ENCODE assay signal across 23 mouse cellular contexts in the genomic region with DNA sequence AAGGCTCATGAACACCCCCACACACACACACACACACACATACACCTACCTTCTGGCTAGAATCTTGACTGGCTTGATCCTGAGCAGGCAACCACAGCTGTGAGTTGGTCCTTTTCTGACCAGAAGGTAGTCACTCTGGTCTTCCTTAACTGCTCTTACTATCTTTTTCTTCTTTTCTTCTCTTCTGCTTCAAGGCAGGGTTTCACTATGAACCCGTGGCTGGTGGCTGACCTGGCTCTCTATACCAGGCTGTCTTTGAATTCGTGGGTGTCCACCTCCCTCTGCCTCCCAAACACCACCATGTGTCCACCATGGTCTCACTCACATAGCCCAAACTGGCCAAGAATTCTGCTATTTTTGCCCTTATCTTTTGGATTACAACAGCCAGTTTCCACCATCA. TPM values are rescaled to one million over a fixed set of nuclear protein-coding genes. Genes with fewer than 3 reads are reported as not detected.
DNase-seq lines count a peak whose midpoint lies in the region; ATAC-seq and TF ChIP-seq lines count a peak whose summit lies in the region.
"Had no signal": no experiment of that assay in that cellular context is flagged by ENCODE, and none has a peak within 500 bp of the region (broad histone marks: within the 10 kb centered on the region; RNA-seq: fewer than 3 reads in every experiment).

No protein-coding gene starts in this region.

- peaks cover 92% of the 10 kb centered on the region for H3K27me3 ChIP-seq in heart, embryonic 10.5 days (ENCODE audit: insufficient read depth, poor library complexity, severe bottlenecking)
- peaks cover 75% of the 10 kb centered on the region for H3K27me3 ChIP-seq in limb, embryonic 11.5 days (ENCODE audit: control insufficient read depth, insufficient read depth, low read length)
- peaks cover 100% of the 10 kb centered on the region for H3K27me3 ChIP-seq in limb, embryonic 10.5 days (ENCODE audit: low read depth, poor library complexity, severe bottlenecking)
- no peaks in the 10 kb centered on the region for H3K27me3 ChIP-seq in G1E (ENCODE audit: insufficient read depth, low read length)
- peaks cover 3% of the 10 kb centered on the region for H3K27me3 ChIP-seq in liver, embryonic 14.5 days (ENCODE audit: control insufficient read depth, insufficient read depth, low read length)

- no peaks in the 10 kb centered on the region for H3K9me3 ChIP-seq in heart, embryonic 10.5 days
- H3K9me3 ChIP-seq in limb, embryonic 11.5 days (ENCODE audit: control insufficient read depth, low read length): no peaks in the 10 kb centered on the region
- H3K9me3 ChIP-seq in limb, embryonic 10.5 days (replicated peaks): no peaks in the 10 kb centered on the region
- H3K9me3 ChIP-seq in G1E (replicated peaks): no peaks in the 10 kb centered on the region
- H3K9me3 ChIP-seq in liver, embryonic 14.5 days (ENCODE audit: control insufficient read depth, low read length): no peaks in the 10 kb centered on the region
- H3K9me3 ChIP-seq: embryonic facial prominence, embryonic 12.5 days; forebrain, embryonic 13.5 days; kidney, embryonic 15.5 days; midbrain, embryonic 13.5 days; neural tube, embryonic 13.5 days had no signal

- H3K36me3 ChIP-seq in heart, embryonic 10.5 days: no peaks in the 10 kb centered on the region
- H3K36me3 ChIP-seq in limb, embryonic 11.5 days (ENCODE audit: control insufficient read depth, insufficient read depth, low read length): no peaks in the 10 kb centered on the region
- no peaks in the 10 kb centered on the region for H3K36me3 ChIP-seq in limb, embryonic 10.5 days
- H3K36me3 ChIP-seq in G1E (replicated peaks): peaks cover 3% of the 10 kb centered on the region
- H3K36me3 ChIP-seq in liver, embryonic 14.5 days (replicated peaks; ENCODE audit: control insufficient read depth, insufficient read depth, low read depth): peaks cover 2% of the 10 kb centered on the region
- H3K36me3 ChIP-seq: embryonic facial prominence, embryonic 12.5 days; kidney, embryonic 15.5 days; midbrain, embryonic 13.5 days; neural tube, embryonic 13.5 days had no signal

- no peak for ATAC-seq in limb, embryonic 11.5 days (ENCODE audit: insufficient number of reproducible peaks, low FRiP score, low TSS enrichment, low read depth)
- no peak for ATAC-seq in G1E (ENCODE audit: extremely low read depth, insufficient number of reproducible peaks, low FRiP score, poor library complexity, severe bottlenecking)
- ATAC-seq in liver, embryonic 14.5 days (ENCODE audit: insufficient read depth): no peak
- ATAC-seq: CD4-positive, CD25-positive, alpha-beta regulatory T cell, adult 4 months; forebrain, embryonic 13.5 days; lung, postnatal 0 days; midbrain, embryonic 13.5 days had no signal

- 12% methylated on average over 2 of the region's 2 CpGs for WGBS in heart, embryonic 10.5 days
- 7% methylated on average over 2 of the region's 2 CpGs for WGBS in limb, embryonic 11.5 days
- WGBS in limb, embryonic 10.5 days: 7% methylated on average over 2 of the region's 2 CpGs
- WGBS in liver, embryonic 14.5 days (ENCODE audit: insufficient replicate concordance): 11% methylated on average over 2 of the region's 2 CpGs

- DNase-seq in heart, embryonic 10.5 days (ENCODE audit: low spot score): no peak
- no peak for DNase-seq in heart, postnatal 25 days (ENCODE audit: low spot score)
- peak; percentile 29 for DNase-seq in limb, embryonic 11.5 days (ENCODE audit: low spot score)
- no peak for DNase-seq in limb, embryonic 10.5 days (ENCODE audit: low spot score)
- DNase-seq in G1E (ENCODE audit: low spot score): no peak
- DNase-seq in liver, embryonic 14.5 days (ENCODE audit: low read depth in 3 of 3, low spot score in 3 of 3): no peak
- no peak for DNase-seq in left cerebral cortex, postnatal 36 days (ENCODE audit: low spot score in 2 of 2)
- DNase-seq: adrenal gland, adult 2 months; cerebellum, adult 2 months; cerebellum, postnatal 25 days; gastrocnemius, postnatal 36 days; kidney, adult 11 months; kidney, postnatal 36 days; thymus, postnatal 14 days had no signal

- no peak overlapping the region for H3K4me3 ChIP-seq in heart, embryonic 10.5 days
- no peak overlapping the region for H3K4me3 ChIP-seq in limb, embryonic 11.5 days (ENCODE audit: low read depth, low read length)
- H3K4me3 ChIP-seq in limb, embryonic 10.5 days: no peak overlapping the region
- H3K4me3 ChIP-seq in G1E (ENCODE audit: low read depth, low read length): peak overlapping the region; percentile 39; the same call in 1 of the 2 replicates
- no peak overlapping the region for H3K4me3 ChIP-seq in liver, embryonic 14.5 days (ENCODE audit: insufficient read depth in 1 of 2, low read depth in 2 of 2, low read length in 2 of 2)
- H3K4me3 ChIP-seq: embryonic facial prominence, embryonic 12.5 days; forebrain, embryonic 13.5 days; kidney, embryonic 15.5 days; neural tube, embryonic 13.5 days had no signal

- no peak for TF ChIP-seq CTCF in G1E (IDR thresholded peaks at IDR 0.05; ENCODE audit: low read depth, low read length)
- TF ChIP-seq CTCF in liver, embryonic 14.5 days (IDR thresholded peaks at IDR 0.05; ENCODE audit: low read depth): no peak

- peak overlapping the region; percentile 9; the same call in 1 of the 2 replicates for H3K27ac ChIP-seq in heart, embryonic 10.5 days
- no peak overlapping the region for H3K27ac ChIP-seq in limb, embryonic 11.5 days (replicated peaks; ENCODE audit: low read depth, low read length)
- H3K27ac ChIP-seq in limb, embryonic 10.5 days: no peak overlapping the region
- peak overlapping the region; percentile 93 for H3K27ac ChIP-seq in liver, embryonic 14.5 days
- H3K27ac ChIP-seq: embryonic facial prominence, embryonic 12.5 days; forebrain, embryonic 13.5 days; kidney, embryonic 15.5 days; macrophage; neural tube, embryonic 13.5 days had no signal

- no peak overlapping the region for H3K9ac ChIP-seq in limb, embryonic 11.5 days (ENCODE audit: low read length)
- H3K9ac ChIP-seq in liver, embryonic 14.5 days (replicated peaks): peak overlapping the region; percentile 100
- H3K9ac ChIP-seq: embryonic facial prominence, embryonic 12.5 days; forebrain, embryonic 13.5 days; kidney, embryonic 15.5 days; midbrain, embryonic 13.5 days; neural tube, embryonic 13.5 days had no signal

- H3K4me1 ChIP-seq in heart, embryonic 10.5 days: peaks cover 18% of the 10 kb centered on the region
- peaks cover 3% of the 10 kb centered on the region; the same call in 1 of the 2 replicates for H3K4me1 ChIP-seq in limb, embryonic 11.5 days (ENCODE audit: control insufficient read depth, insufficient read depth, low read length)
- H3K4me1 ChIP-seq in limb, embryonic 10.5 days: peaks cover 32% of the 10 kb centered on the region
- peaks cover 51% of the 10 kb centered on the region for H3K4me1 ChIP-seq in G1E (ENCODE audit: insufficient read depth, low read depth, low read length)
- H3K4me1 ChIP-seq in liver, embryonic 14.5 days (replicated peaks; ENCODE audit: control insufficient read depth in 2 of 2, insufficient read depth in 2 of 2, low read length in 1 of 2): peaks cover 45 to 46% of the 10 kb centered on the region in 2 experiments

- intact Hi-C loops in heart, postnatal 25 days (cut with DNase I): no loop called here
- intact Hi-C loops in left cerebral cortex, postnatal 36 days (cut with DNase I): no loop called here

- H3K4me2 ChIP-seq in limb, embryonic 11.5 days (ENCODE audit: low read depth, severe bottlenecking): no peak overlapping the region
- peak overlapping the region; percentile 100 for H3K4me2 ChIP-seq in liver, embryonic 14.5 days (ENCODE audit: low read depth)
- H3K4me2 ChIP-seq: embryonic facial prominence, embryonic 12.5 days; forebrain, embryonic 13.5 days; kidney, embryonic 15.5 days; neural tube, embryonic 13.5 days had no signal

- TF ChIP-seq EP300 in liver, embryonic 14.5 days (IDR thresholded peaks at IDR 0.05; ENCODE audit: low read depth): no peak

RNA-seq across cellular contexts. Expression of a gene that starts 1.2 kb away (rescaled TPM):
- 6.7 and 8.3 TPM in 2 replicates for polyA plus RNA-seq in heart, embryonic 10.5 days (2016; fragmentation: Nextera tagmentation; extraction: Ambion mirVana)
- total RNA-seq in heart, postnatal 25 days (2021): 1 to 10 TPM; 3.7 to 4.0 TPM
- polyA plus RNA-seq in limb, embryonic 11.5 days (2014; fragmentation: Nextera tagmentation; extraction: Ambion mirVana): 2.7 and 3.4 TPM in 2 replicates
- polyA plus RNA-seq in limb, embryonic 10.5 days (2016; fragmentation: Nextera tagmentation; extraction: Ambion mirVana): 1.7 TPM in 2 replicates
- total RNA-seq in G1E (2014; fragmentation: Nextera tagmentation) (155 and 174 TPM in 2 replicates), G1E (2017) (155 and 166 TPM in 2 replicates)
- 239 and 262 TPM in 2 replicates for polyA plus RNA-seq in G1E (2012)
- 72.6 and 74.7 TPM in 2 replicates for polyA plus RNA-seq in liver, embryonic 14.5 days (2012; rRNA removed)
- polyA plus RNA-seq in liver, embryonic 14.5 days (2014; fragmentation: Nextera tagmentation; extraction: Ambion mirVana): 55.6 and 60.9 TPM in 2 replicates
- total RNA-seq in left cerebral cortex, postnatal 36 days (2021): 1 to 10 TPM; 1.6 to 2.2 TPM
- polyA plus RNA-seq: CD4-positive, CD25-positive, alpha-beta regulatory T cell, adult 4 months had no signal

RNA-seq across cellular contexts. Expression of a gene that starts 33.5 kb away (rescaled TPM):
- polyA plus RNA-seq in heart, embryonic 10.5 days (2016; fragmentation: Nextera tagmentation; extraction: Ambion mirVana): 19.5 and 29.4 TPM in 2 replicates
- 1 to 10 TPM in 1 of 2 experiments, not detected in 1; 1.0 TPM for total RNA-seq in heart, postnatal 25 days (2021)
- 11.2 and 12.3 TPM in 2 replicates for polyA plus RNA-seq in limb, embryonic 11.5 days (2014; fragmentation: Nextera tagmentation; extraction: Ambion mirVana)
- polyA plus RNA-seq in limb, embryonic 10.5 days (2016; fragmentation: Nextera tagmentation; extraction: Ambion mirVana): 6.8 and 9.0 TPM in 2 replicates
- total RNA-seq in G1E (2014; fragmentation: Nextera tagmentation) (2.4 and 3.0 TPM in 2 replicates), G1E (2017) (19.8 and 23.1 TPM in 2 replicates)
- polyA plus RNA-seq in G1E (2012): 0.21 TPM in 1 of 2 replicates, not detected in the other
- 20.5 and 24.5 TPM in 2 replicates for polyA plus RNA-seq in liver, embryonic 14.5 days (2012; rRNA removed)
- 24.4 and 30.5 TPM in 2 replicates for polyA plus RNA-seq in liver, embryonic 14.5 days (2014; fragmentation: Nextera tagmentation; extraction: Ambion mirVana)
- 1 to 10 TPM in 1 of 2 experiments, under 1 TPM in 1; 0.39 to 1.1 TPM for total RNA-seq in left cerebral cortex, postnatal 36 days (2021)
- total RNA-seq: gastrocnemius, adult 18-20 months; gastrocnemius, postnatal 36 days had no signal

RNA-seq across cellular contexts. Expression of a gene that starts 55.1 kb away (rescaled TPM):
- 13.0 and 13.5 TPM in 2 replicates for polyA plus RNA-seq in heart, embryonic 10.5 days (2016; fragmentation: Nextera tagmentation; extraction: Ambion mirVana)
- under 1 TPM; 0.16 to 0.22 TPM for total RNA-seq in heart, postnatal 25 days (2021)
- 20.1 and 23.0 TPM in 2 replicates for polyA plus RNA-seq in limb, embryonic 11.5 days (2014; fragmentation: Nextera tagmentation; extraction: Ambion mirVana)
- polyA plus RNA-seq in limb, embryonic 10.5 days (2016; fragmentation: Nextera tagmentation; extraction: Ambion mirVana): 16.9 and 19.8 TPM in 2 replicates
- 93.1 and 94.3 TPM in 2 replicates for total RNA-seq in G1E (2014; fragmentation: Nextera tagmentation)
- 19.9 and 26.0 TPM in 2 replicates for total RNA-seq in G1E (2017)
- polyA plus RNA-seq in G1E (2012): 2.8 and 4.0 TPM in 2 replicates
- 6.1 and 8.7 TPM in 2 replicates for polyA plus RNA-seq in liver, embryonic 14.5 days (2012; rRNA removed)
- polyA plus RNA-seq in liver, embryonic 14.5 days (2014; fragmentation: Nextera tagmentation; extraction: Ambion mirVana): 12.1 and 12.9 TPM in 2 replicates
- under 1 TPM; 0.52 to 1.00 TPM for total RNA-seq in left cerebral cortex, postnatal 36 days (2021)
- total RNA-seq: gastrocnemius, adult 18-20 months had no signal

Comparison
In these comparisons a context has a peak if more than half of its experiments do, and no peak if none do; other contexts are left out.
1. H3K27ac ChIP-seq: peak in heart, embryonic 10.5 days (single experiment) and liver, embryonic 14.5 days (single experiment); none in limb, embryonic 11.5 days (single experiment) and limb, embryonic 10.5 days (single experiment).